Mouse (Mus musculus) heart, embryonic 11.5 days (tissue): Measurements from ENCODE around the gene Cyp1a1. TPM values are rescaled to one million over a fixed set of nuclear protein-coding genes. Genes with fewer than 3 reads are reported as not detected.

Experiments
- ATAC-seq: fragments of 200-750 bp; cut with Nextera tagmentation; replicated peaks from 2 replicates; pipeline ENCODE4 v1.8.0; 2017; ENCODE audit warnings: moderate library complexity; ENCODE audit not compliant: insufficient number of reproducible peaks, low FRiP score, low TSS enrichment
- H3K27ac ChIP-seq: fragments of 300-500 bp; sonication (generic); 2 replicates; pipeline ENCODE4 v1.5.1; 2014; ENCODE audit warnings: mild to moderate bottlenecking, low read depth, low read length
- H3K27me3 ChIP-seq: fragments of 300-500 bp; sonication (generic); 2 replicates; pipeline ENCODE4 v1.6.1; 2014; ENCODE audit warnings: mild to moderate bottlenecking, low read length, mixed read lengths; ENCODE audit not compliant: control insufficient read depth, insufficient read depth
- H3K36me3 ChIP-seq: fragments of 300-500 bp; sonication (generic); 2 replicates; pipeline ENCODE4 v1.6.1; 2014; ENCODE audit warnings: mild to moderate bottlenecking, low read length, moderate library complexity, mixed read lengths; ENCODE audit not compliant: control insufficient read depth, insufficient read depth
- H3K4me1 ChIP-seq: fragments of 300-500 bp; sonication (generic); 2 replicates; pipeline ENCODE4 v1.6.1; 2014; ENCODE audit warnings: low read length; ENCODE audit not compliant: control insufficient read depth, insufficient read depth
- H3K4me2 ChIP-seq: fragments of 300-500 bp; sonication (generic); 2 replicates; pipeline ENCODE4 v1.6.1; 2014; ENCODE audit warnings: mild to moderate bottlenecking, moderate library complexity
- H3K4me3 ChIP-seq: fragments of 300-500 bp; sonication (generic); 2 replicates; pipeline ENCODE4 v1.5.1; 2014; ENCODE audit warnings: low read depth, low read length
- H3K9ac ChIP-seq: fragments of 300-500 bp; sonication (generic); 2 replicates; pipeline ENCODE4 v1.6.1; 2014; ENCODE audit warnings: mild to moderate bottlenecking, low read depth, low read length, moderate library complexity
- H3K9me3 ChIP-seq: fragments of 300-500 bp; sonication (generic); replicated peaks from 2 replicates; pipeline ENCODE4 v1.6.1; 2016; ENCODE audit warnings: low read length; ENCODE audit not compliant: control insufficient read depth
- WGBS: fragments of 180-500 bp; shearing (Covaris S2); extraction: QIAGEN DNeasy Blood & Tissue Kit; methylation state at CpG from one replicate; pipeline ENCODE4 v1.1.7; 2014; ENCODE audit not compliant: insufficient replicate concordance; 5-methylcytosine and 5-hydroxymethylcytosine counted together
- polyA plus RNA-seq: library from polyadenylated mRNA; unstranded; fragments of >200 nt; fragmentation: Nextera tagmentation; extraction: Ambion mirVana; gene quantifications from 2 replicates; pipeline ENCODE4 v1.2.1, GENCODE M21; 2014

Cyp1a1 gene
- polyA plus RNA-seq, 1 experiment from 2014 or later: not detected

- WGBS: 57% methylated on average over 3 of the region's 3 CpGs
These were observed 34.9 kb upstream of the Cyp1a1 start for GRCm38 (mm10) chr9:57652855-57653254.

GRCm38 (mm10) chr9:57653283-57653682 lies 34.4 kb upstream of the Cyp1a1 start, which contains the start of gene Csk:
Csk (minus strand) TSS chr9:57653631.
- no peak for ATAC-seq
- H3K9ac ChIP-seq: peak within 1 kb of the TSS; percentile 43; the same call in 1 of the 2 replicates

More at GRCm38 (mm10) chr9:57652855-57653254, 34.9 kb upstream of the Cyp1a1 start:
- Histone ChIP-seq H3K4me3 (no peak overlapping the region), H3K27ac (no peak overlapping the region), H3K27me3 (peaks cover 20% of the 10 kb centered on the region), H3K4me2 (no peak overlapping the region), H3K9me3 (no peaks in the 10 kb centered on the region), H3K4me1 (peaks cover 13% of the 10 kb centered on the region; the same call in 1 of the 2 replicates), H3K9ac (no peak overlapping the region), H3K36me3 (no peaks in the 10 kb centered on the region)
- no peak for ATAC-seq

GRCm38 (mm10) chr9:57654966-57655365 lies 32.8 kb upstream of the Cyp1a1 start:
- Histone ChIP-seq H3K9me3 (no peaks in the 10 kb centered on the region), H3K4me3 (no peak overlapping the region), H3K4me1 (peaks cover 13% of the 10 kb centered on the region; the same call in 1 of the 2 replicates), H3K36me3 (no peaks in the 10 kb centered on the region), H3K27ac (no peak overlapping the region), H3K27me3 (peaks cover 20% of the 10 kb centered on the region), H3K9ac (no peak overlapping the region), H3K4me2 (no peak overlapping the region)
- 88% methylated on average over 1 of the region's 1 CpGs for WGBS
- ATAC-seq: no peak

More at GRCm38 (mm10) chr9:57653283-57653682, 34.4 kb upstream of the Cyp1a1 start, which contains the start of gene Csk:
- Histone ChIP-seq H3K27me3 (peaks cover 20% of the 10 kb centered on the region), H3K36me3 (no peaks in the 10 kb centered on the region), H3K4me2 (no peak within 1 kb of the TSS), H3K4me3 (no peak within 1 kb of the TSS), H3K4me1 (peaks cover 13% of the 10 kb centered on the region; the same call in 1 of the 2 replicates), H3K9me3 (no peaks in the 10 kb centered on the region), H3K27ac (no peak within 1 kb of the TSS)
- WGBS: 42% methylated on average over 5 of the region's 5 CpGs

- Histone ChIP-seq H3K4me2 (peak overlapping the region; percentile 60), H3K9me3 (no peaks in the 10 kb centered on the region), H3K4me1 (peaks cover 12% of the 10 kb centered on the region; the same call in 1 of the 2 replicates), H3K4me3 (peak overlapping the region; percentile 20; the same call in 1 of the 2 replicates), H3K36me3 (no peaks in the 10 kb centered on the region), H3K9ac (0 out of 2 replicates have a peak overlapping the region, but pooled peaks have one; percentile 54), H3K27ac (no peak overlapping the region), H3K27me3 (peaks cover 20% of the 10 kb centered on the region)
- 2% methylated on average over 11 of the region's 11 CpGs for WGBS
- ATAC-seq: peak; percentile 60; the same call in 1 of the 2 replicates
These were observed 32.0 kb upstream of the Cyp1a1 start for GRCm38 (mm10) chr9:57655749-57656148.

GRCm38 (mm10) chr9:57656631-57657350 lies 30.9 kb upstream of the Cyp1a1 start:
- Histone ChIP-seq H3K27ac (no peak overlapping the region), H3K9ac (no peak overlapping the region), H3K4me3 (no peak overlapping the region), H3K4me2 (no peak overlapping the region), H3K9me3 (no peaks in the 10 kb centered on the region), H3K27me3 (peaks cover 20% of the 10 kb centered on the region), H3K4me1 (peaks cover 7% of the 10 kb centered on the region; the same call in 1 of the 2 replicates), H3K36me3 (no peaks in the 10 kb centered on the region)
- WGBS: 78% methylated on average over 19 of the region's 19 CpGs
- ATAC-seq: no peak

GRCm38 (mm10) chr9:57657843-57658242 lies 29.9 kb upstream of the Cyp1a1 start:
- no peak for ATAC-seq
- no peaks in the 10 kb centered on the region for H3K36me3 ChIP-seq

GRCm38 (mm10) chr9:57658970-57659369 lies 28.8 kb upstream of the Cyp1a1 start:
- H3K4me2 ChIP-seq: no peak overlapping the region
- WGBS: 89% methylated on average over 4 of the region's 4 CpGs
- no peak for ATAC-seq
- no peaks in the 10 kb centered on the region for H3K36me3 ChIP-seq
- no peak overlapping the region for H3K4me3 ChIP-seq
- H3K27ac ChIP-seq: no peak overlapping the region
- no peaks in the 10 kb centered on the region for H3K9me3 ChIP-seq
- H3K27me3 ChIP-seq: peaks cover 9% of the 10 kb centered on the region
- peaks cover 7% of the 10 kb centered on the region; the same call in 1 of the 2 replicates for H3K4me1 ChIP-seq
- no peak overlapping the region for H3K9ac ChIP-seq

More at GRCm38 (mm10) chr9:57657843-57658242, 29.9 kb upstream of the Cyp1a1 start:
- H3K4me2 ChIP-seq: no peak overlapping the region
- peaks cover 20% of the 10 kb centered on the region for H3K27me3 ChIP-seq
- H3K4me1 ChIP-seq: peaks cover 7% of the 10 kb centered on the region; the same call in 1 of the 2 replicates
- H3K9ac ChIP-seq: no peak overlapping the region
- no peaks in the 10 kb centered on the region for H3K9me3 ChIP-seq
- no peak overlapping the region for H3K4me3 ChIP-seq
- no peak overlapping the region for H3K27ac ChIP-seq
- WGBS: 46% methylated on average over 4 of the region's 4 CpGs

- no peak for ATAC-seq
- no peak overlapping the region for H3K27ac ChIP-seq
- H3K27me3 ChIP-seq: peaks cover 1% of the 10 kb centered on the region
- no peak overlapping the region for H3K4me3 ChIP-seq
- H3K9ac ChIP-seq: no peak overlapping the region
- no peaks in the 10 kb centered on the region for H3K9me3 ChIP-seq
- peaks cover 4% of the 10 kb centered on the region; the same call in 1 of the 2 replicates for H3K4me1 ChIP-seq
- no peaks in the 10 kb centered on the region for H3K36me3 ChIP-seq
- WGBS: 19% methylated on average over 4 of the region's 4 CpGs
- H3K4me2 ChIP-seq: no peak overlapping the region
These were observed 28.0 kb upstream of the Cyp1a1 start for GRCm38 (mm10) chr9:57659774-57660173.
